Mouse (Mus musculus): Measurements from ENCODE around the gene Hmgcr. TPM values are rescaled to one million over a fixed set of nuclear protein-coding genes. Genes with fewer than 3 reads are reported as not detected.

Hmgcr gene
- polyA plus RNA-seq (2012; rRNA removed) (26.7 and 36.8 TPM in 2 replicates), polyA plus RNA-seq (2014; fragmentation: Nextera tagmentation; extraction: Ambion mirVana) (80.0 and 85.9 TPM in 2 replicates)

DNA sequence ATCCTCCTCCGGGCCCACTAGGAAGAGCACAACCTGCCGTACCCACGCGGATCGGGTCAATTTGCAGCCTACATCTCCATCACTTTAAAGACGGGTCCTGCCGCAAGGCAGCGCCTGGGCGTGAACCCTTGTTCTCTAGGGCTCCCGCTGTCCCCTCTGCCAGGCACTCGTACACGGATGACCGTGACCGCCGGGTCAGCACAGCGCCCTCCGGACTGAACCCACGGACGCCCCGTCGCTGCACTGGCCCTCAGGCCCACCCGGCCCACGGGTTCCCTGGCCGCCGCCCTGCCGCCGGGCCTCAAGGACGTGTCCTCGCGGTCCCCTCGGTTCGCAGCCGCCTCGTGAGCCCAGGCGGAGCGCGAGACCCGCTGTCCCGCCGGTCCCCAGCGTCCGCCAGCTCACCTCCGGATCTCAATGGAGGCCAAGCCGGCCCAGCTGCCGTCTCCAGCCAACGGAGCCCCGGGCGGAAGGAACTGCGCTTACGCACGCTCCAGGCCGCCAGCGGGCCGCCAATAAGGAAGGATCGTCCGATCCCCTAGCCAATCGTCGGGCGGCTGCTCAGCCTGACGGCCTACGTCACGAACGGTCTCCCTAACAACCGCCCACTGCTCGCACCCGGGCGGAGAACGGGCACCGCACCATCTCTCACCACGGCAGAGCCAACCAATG, at the start of gene Hmgcr:
Hmgcr (minus strand) TSS at position 531 of the 672 bp plus-strand sequence.
- peak within 1 kb of the TSS; percentile 63 for H3K27ac ChIP-seq
- peaks cover 14% of the 10 kb centered on the region for H3K36me3 ChIP-seq (replicated peaks; ENCODE audit: control insufficient read depth, insufficient read depth, low read depth)
- peak within 1 kb of the TSS; percentile 81 for H3K9ac ChIP-seq (replicated peaks)
- no peaks in the 10 kb centered on the region for H3K9me3 ChIP-seq (ENCODE audit: control insufficient read depth, low read length)
- ATAC-seq (ENCODE audit: insufficient read depth) (peak; percentile 99), DNase-seq (ENCODE audit: low read depth in 3 of 3, low spot score in 3 of 3) (peak; percentile 94 to 95 (median 95))
- H3K4me2 ChIP-seq (ENCODE audit: low read depth) = peak within 1 kb of the TSS; percentile 82
- H3K4me1 ChIP-seq (replicated peaks; ENCODE audit: control insufficient read depth in 2 of 2, insufficient read depth in 2 of 2, low read length in 1 of 2) = peaks cover 13 to 24% of the 10 kb centered on the region in 2 experiments
- under 1% methylated on average over 70 of the region's 70 CpGs for whole genome bisulfite sequencing (ENCODE audit: insufficient replicate concordance)
- no peaks in the 10 kb centered on the region for H3K27me3 ChIP-seq (ENCODE audit: control insufficient read depth, insufficient read depth, low read length)
- peak within 1 kb of the TSS; percentile 76 to 77 for H3K4me3 ChIP-seq (ENCODE audit: insufficient read depth in 1 of 2, low read depth in 2 of 2, low read length in 2 of 2)
- TF ChIP-seq CTCF (IDR thresholded peaks at IDR 0.05; ENCODE audit: low read depth) = peak; percentile 46; the same call in 1 of the 2 replicates
- no peak for TF ChIP-seq EP300 (IDR thresholded peaks at IDR 0.05; ENCODE audit: low read depth)

GRCm38 (mm10) chr13:96720003-96720402, 49.3 kb upstream of the Hmgcr start:
- H3K27me3 ChIP-seq (ENCODE audit: control insufficient read depth, insufficient read depth, low read length) = no peaks in the 10 kb centered on the region
- no peaks in the 10 kb centered on the region for H3K36me3 ChIP-seq (replicated peaks; ENCODE audit: control insufficient read depth, insufficient read depth, low read depth)
- ATAC-seq (ENCODE audit: insufficient read depth) (peak; percentile 39; the same call in 1 of the 2 replicates), DNase-seq (ENCODE audit: low read depth in 3 of 3, low spot score in 3 of 3) (no peak)
- no peak for TF ChIP-seq CTCF (IDR thresholded peaks at IDR 0.05; ENCODE audit: low read depth)
- TF ChIP-seq EP300 (IDR thresholded peaks at IDR 0.05; ENCODE audit: low read depth) = no peak
- no peak overlapping the region for H3K9ac ChIP-seq (replicated peaks)
- H3K27ac ChIP-seq = no peak overlapping the region
- no peaks in the 10 kb centered on the region for H3K9me3 ChIP-seq (ENCODE audit: control insufficient read depth, low read length)
- WGBS (ENCODE audit: insufficient replicate concordance) = 24% methylated on average over 2 of the region's 2 CpGs
- no peak overlapping the region for H3K4me3 ChIP-seq (ENCODE audit: insufficient read depth in 1 of 2, low read depth in 2 of 2, low read length in 2 of 2)
- no peak overlapping the region for H3K4me2 ChIP-seq (ENCODE audit: low read depth)
- no peaks in the 10 kb centered on the region for H3K4me1 ChIP-seq (replicated peaks; ENCODE audit: control insufficient read depth in 2 of 2, insufficient read depth in 2 of 2, low read length in 1 of 2)

DNA sequence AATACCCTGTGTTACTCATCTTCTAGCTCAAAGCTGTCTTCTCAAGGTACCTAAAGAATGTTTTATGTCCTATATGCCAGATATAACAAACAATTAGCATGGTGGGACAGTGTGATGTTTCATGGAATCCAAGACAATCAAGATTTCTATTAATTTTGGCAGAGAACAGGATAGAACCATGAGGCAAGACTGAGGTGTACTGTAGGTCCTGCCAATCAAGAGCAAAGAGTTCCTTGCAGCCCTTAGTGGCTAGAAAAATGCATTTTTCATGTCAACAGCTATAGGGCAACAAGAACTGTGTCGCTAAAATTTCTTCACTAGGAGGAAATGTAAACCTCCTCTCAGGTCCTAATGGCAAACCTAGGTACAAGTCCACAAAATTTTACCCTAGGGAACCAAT, 47.1 kb upstream of the Hmgcr start:
- H3K9me3 ChIP-seq (ENCODE audit: control insufficient read depth, low read length) = no peaks in the 10 kb centered on the region
- 60% methylated on average over 1 of the region's 1 CpGs for WGBS (ENCODE audit: insufficient replicate concordance)
- TF ChIP-seq EP300 (IDR thresholded peaks at IDR 0.05; ENCODE audit: low read depth) = no peak
- no peak for TF ChIP-seq CTCF (IDR thresholded peaks at IDR 0.05; ENCODE audit: low read depth)
- no peak for ATAC-seq (ENCODE audit: insufficient read depth)
- H3K9ac ChIP-seq (replicated peaks) = no peak overlapping the region
- no peak overlapping the region for H3K4me2 ChIP-seq (ENCODE audit: low read depth)
- H3K27me3 ChIP-seq (ENCODE audit: control insufficient read depth, insufficient read depth, low read length) = no peaks in the 10 kb centered on the region
- H3K36me3 ChIP-seq (replicated peaks; ENCODE audit: control insufficient read depth, insufficient read depth, low read depth) = no peaks in the 10 kb centered on the region
- no peak overlapping the region for H3K27ac ChIP-seq
- H3K4me3 ChIP-seq (ENCODE audit: insufficient read depth in 1 of 2, low read depth in 2 of 2, low read length in 2 of 2) = no peak overlapping the region
- no peaks in the 10 kb centered on the region for H3K4me1 ChIP-seq (replicated peaks; ENCODE audit: control insufficient read depth in 2 of 2, insufficient read depth in 2 of 2, low read length in 1 of 2)
- DNase-seq (ENCODE audit: low read depth in 3 of 3, low spot score in 3 of 3) = no peak

DNA sequence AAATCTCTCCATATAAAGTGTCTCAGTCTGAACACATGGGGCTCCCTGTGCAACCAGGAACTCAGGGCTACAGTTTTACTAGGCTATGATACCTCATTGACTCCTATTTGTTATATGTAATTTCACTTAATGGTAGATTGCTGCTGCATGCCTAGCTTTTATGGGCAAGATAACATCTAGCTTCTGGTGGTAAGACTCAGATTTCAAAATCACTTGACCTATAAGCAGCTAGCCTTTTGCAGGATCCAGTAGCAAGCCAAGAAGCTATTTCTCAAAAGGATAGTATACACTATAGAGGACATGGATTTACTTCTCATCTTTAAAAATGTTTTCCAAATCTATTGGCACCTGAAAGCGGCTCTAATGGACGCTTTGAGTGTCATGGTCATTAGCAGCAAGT, 45.6 kb upstream of the Hmgcr start:
- no peaks in the 10 kb centered on the region for H3K4me1 ChIP-seq (replicated peaks; ENCODE audit: control insufficient read depth in 2 of 2, insufficient read depth in 2 of 2, low read length in 1 of 2)
- no peak for DNase-seq (ENCODE audit: low read depth in 3 of 3, low spot score in 3 of 3)
- no peak overlapping the region for H3K4me2 ChIP-seq (ENCODE audit: low read depth)
- H3K9me3 ChIP-seq (ENCODE audit: control insufficient read depth, low read length) = no peaks in the 10 kb centered on the region
- H3K36me3 ChIP-seq (replicated peaks; ENCODE audit: control insufficient read depth, insufficient read depth, low read depth) = no peaks in the 10 kb centered on the region
- H3K4me3 ChIP-seq (ENCODE audit: insufficient read depth in 1 of 2, low read depth in 2 of 2, low read length in 2 of 2) = no peak overlapping the region
- H3K27me3 ChIP-seq (ENCODE audit: control insufficient read depth, insufficient read depth, low read length) = no peaks in the 10 kb centered on the region
- H3K27ac ChIP-seq = no peak overlapping the region
- H3K9ac ChIP-seq (replicated peaks) = no peak overlapping the region
- no peak for ATAC-seq (ENCODE audit: insufficient read depth)
- TF ChIP-seq CTCF (IDR thresholded peaks at IDR 0.05; ENCODE audit: low read depth) (no peak), EP300 (IDR thresholded peaks at IDR 0.05; ENCODE audit: low read depth) (no peak)
- WGBS (ENCODE audit: insufficient replicate concordance) = 75% methylated on average over 2 of the region's 2 CpGs
